Mouse (Mus musculus) MEL (cell line): ENCODE measurements around the gene Gramd4. TPM values are rescaled to one million over a fixed set of nuclear protein-coding genes. Genes with fewer than 3 reads are reported as not detected.
A peak's percentile ranks its signal among the peaks of the same experiment; 100 is the strongest.

Experiments
- DNase-seq: peaks from one replicate; pipeline ENCODE4 v3.0.0; 2011; ENCODE audit warnings: low read depth, low spot score
- H3K27ac ChIP-seq: 2 replicates; pipeline ENCODE4 v1.5.1; 2012; ENCODE audit warnings: low read depth, mild to moderate bottlenecking, control low read depth, low read length, moderate library complexity; ENCODE audit not compliant: control insufficient read depth
- H3K27me3 ChIP-seq, 2 experiments: fragments of 150-350 bp in 1 of 2; sonication (generic) in 1 of 2; 2 replicates each; pipeline ENCODE4 v1.6.1; 2012; ENCODE audit warnings: low read length in 2 of 2, mild to moderate bottlenecking in 2 of 2, improper control_type of control experiment in 1 of 2, moderate library complexity in 1 of 2; ENCODE audit not compliant: insufficient read depth in 2 of 2, control insufficient read depth in 1 of 2
- H3K36me3 ChIP-seq, 2 experiments: 2 replicates each; pipeline ENCODE4 v1.6.1; 2012 to 2014; ENCODE audit warnings: low read length in 2 of 2, improper control_type of control experiment in 1 of 2, inconsistent platforms in 1 of 2, mild to moderate bottlenecking in 1 of 2; ENCODE audit not compliant: insufficient read depth in 2 of 2, control insufficient read depth in 1 of 2
- H3K4me1 ChIP-seq, 2 experiments: fragments of 150-350 bp in 1 of 2; sonication (generic) in 1 of 2; 2 replicates each; pipeline ENCODE4 v1.6.1; 2012; ENCODE audit warnings: low read length in 2 of 2, improper control_type of control experiment in 1 of 2, mild to moderate bottlenecking in 1 of 2; ENCODE audit not compliant: insufficient read depth in 2 of 2, control insufficient read depth in 1 of 2
- H3K4me3 ChIP-seq, 2 experiments: fragments of 150-350 bp in 1 of 2; sonication (generic) in 1 of 2; 2 replicates each; pipeline ENCODE4 v1.5.1; 2012; ENCODE audit warnings: low read depth in 2 of 2, low read length in 2 of 2, mild to moderate bottlenecking in 2 of 2, moderate library complexity in 2 of 2, control low read depth in 1 of 2, improper control_type of control experiment in 1 of 2; ENCODE audit not compliant: control insufficient read depth in 1 of 2, insufficient read depth in 1 of 2
- H3K79me2 ChIP-seq: 2 replicates; pipeline ENCODE4 v1.6.1; 2012; ENCODE audit warnings: mild to moderate bottlenecking, low read length, moderate library complexity; ENCODE audit not compliant: control insufficient read depth, poor library complexity, insufficient read depth
- H3K9ac ChIP-seq: 2 replicates; pipeline ENCODE4 v1.6.1; 2012; ENCODE audit warnings: low read depth, mild to moderate bottlenecking, control low read depth, low read length, moderate library complexity; ENCODE audit not compliant: control insufficient read depth, poor library complexity, severe bottlenecking
- H3K9me3 ChIP-seq: fragments of 150-350 bp; sonication (generic); replicated peaks from 2 replicates; pipeline ENCODE4 v1.6.1; 2012; ENCODE audit warnings: mild to moderate bottlenecking, low read length, improper control_type of control experiment, moderate library complexity; ENCODE audit not compliant: insufficient read depth
- CHD1 ChIP-seq: IDR thresholded peaks from 2 replicates; pipeline ENCODE4 v1.6.1; 2012; ENCODE audit warnings: low read depth, mild to moderate bottlenecking, inconsistent platforms, low read length, improper control_type of control experiment
- EP300 ChIP-seq, 2 experiments: IDR thresholded peaks; 2 replicates each; pipeline ENCODE4 v1.6.1; 2011; ENCODE audit warnings: improper control_type of control experiment in 2 of 2, low read length in 2 of 2, low read depth in 1 of 2, mild to moderate bottlenecking in 1 of 2
- ETS1 ChIP-seq: IDR thresholded peaks from 2 replicates; pipeline ENCODE4 v1.6.1; 2012; ENCODE audit warnings: low read depth, mild to moderate bottlenecking, inconsistent platforms, low read length, improper control_type of control experiment, moderate library complexity
- GABPA ChIP-seq: IDR thresholded peaks from 2 replicates; pipeline ENCODE4 v1.6.1; 2012; ENCODE audit warnings: low read depth, mild to moderate bottlenecking, inconsistent platforms, low read length, improper control_type of control experiment, moderate library complexity
- MAFK ChIP-seq: IDR thresholded peaks from 2 replicates; pipeline ENCODE4 v1.6.1; 2011; ENCODE audit warnings: low read depth, mild to moderate bottlenecking, low read length, improper control_type of control experiment, borderline replicate concordance
- MAZ ChIP-seq: IDR thresholded peaks from 2 replicates; pipeline ENCODE4 v1.6.1; 2012; ENCODE audit warnings: low read depth, mild to moderate bottlenecking, inconsistent platforms, low read length, improper control_type of control experiment
- MXI1 ChIP-seq: IDR thresholded peaks from 2 replicates; pipeline ENCODE4 v1.6.1; 2011; ENCODE audit warnings: mild to moderate bottlenecking, low read depth, low read length, improper control_type of control experiment
- MYB ChIP-seq: IDR thresholded peaks from 2 replicates; pipeline ENCODE4 v1.6.1; 2011; ENCODE audit warnings: mild to moderate bottlenecking, low read depth, low read length, improper control_type of control experiment
- NELFE ChIP-seq: IDR thresholded peaks from 2 replicates; pipeline ENCODE4 v1.6.1; 2011; ENCODE audit warnings: low read depth, low read length, improper control_type of control experiment
- NRF1 ChIP-seq: IDR thresholded peaks from 2 replicates; pipeline ENCODE4 v1.6.1; 2014; ENCODE audit warnings: low read depth, mild to moderate bottlenecking, inconsistent platforms, low read length, improper control_type of control experiment, moderate library complexity; ENCODE audit not compliant: poor library complexity, insufficient read depth, severe bottlenecking
- POLR2AphosphoS2 ChIP-seq: IDR thresholded peaks from 2 replicates; pipeline ENCODE4 v1.6.1; 2011; ENCODE audit warnings: low read length, improper control_type of control experiment
- SIN3A ChIP-seq: IDR thresholded peaks from 2 replicates; pipeline ENCODE4 v1.6.1; 2012; ENCODE audit warnings: low read length, improper control_type of control experiment, inconsistent platforms
- TAL1 ChIP-seq: IDR thresholded peaks from 2 replicates; pipeline ENCODE4 v1.6.1; 2012; ENCODE audit warnings: mild to moderate bottlenecking, inconsistent platforms, low read length, moderate library complexity, mixed read lengths
- TCF12 ChIP-seq: IDR thresholded peaks from 2 replicates; pipeline ENCODE4 v1.6.1; 2014; ENCODE audit warnings: low read depth, mild to moderate bottlenecking, inconsistent platforms, low read length, improper control_type of control experiment, moderate library complexity
- USF2 ChIP-seq, 2 experiments: IDR thresholded peaks; 2 replicates each; pipeline ENCODE4 v1.6.1; 2011 to 2012; ENCODE audit warnings: improper control_type of control experiment in 2 of 2, low read length in 2 of 2, borderline replicate concordance in 1 of 2, inconsistent platforms in 1 of 2, low read depth in 1 of 2, mild to moderate bottlenecking in 1 of 2; ENCODE audit not compliant: insufficient read depth in 1 of 2
- ZKSCAN1 ChIP-seq: IDR thresholded peaks from 2 replicates; pipeline ENCODE4 v1.6.1; 2012; ENCODE audit warnings: low read depth, mild to moderate bottlenecking, inconsistent platforms, low read length, improper control_type of control experiment, moderate library complexity
- ZNF384 ChIP-seq: IDR thresholded peaks from 2 replicates; pipeline ENCODE4 v1.6.1; 2012; ENCODE audit warnings: low read depth, mild to moderate bottlenecking, inconsistent platforms, low read length, improper control_type of control experiment
- polyA plus RNA-seq, 2 experiments: library from polyadenylated mRNA; stranded (reverse) in 1 of 2; unstranded in 1 of 2; fragments of >175 nt in 1 of 2; fragments of >200 nt in 1 of 2; gene quantifications; 2 replicates each; pipeline versions ENCODE4 v1.2.1 to v1.2.4; 2012; ENCODE audit warnings: low replicate concordance in 2 of 2, low read depth in 1 of 2; ENCODE audit not compliant: insufficient read length in 2 of 2, insufficient read depth in 1 of 2, missing spikeins in 1 of 2
- total RNA-seq: library from RNA; depleted of rRNA; stranded (reverse); fragments of 300-350 nt; gene quantifications from 2 replicates; pipeline ENCODE4 v1.2.3, GENCODE M21; 2012

Gramd4 gene
- total and polyA plus RNA-seq, 3 experiments, result 35.2 to 43.1 (median 38.0) TPM

- TF ChIP-seq MXI1 (no peak), MYB (no peak), USF2 (IDR thresholded peaks at IDR 0.05; ENCODE audit: borderline replicate concordance in 1 of 2, insufficient read depth in 1 of 2, low read depth in 1 of 2, low read length in 2 of 2) (no peak), TAL1 (no peak)
These were observed 47.2 kb downstream of the Gramd4 start (continued) for GRCm38 (mm10) chr15:86104401-86105344.

- no peak overlapping the region for H3K9ac ChIP-seq
- H3K4me1 ChIP-seq, result peaks cover 16 to 32% of the 10 kb centered on the region in 2 experiments
- H3K4me3 ChIP-seq, result no peak overlapping the region
- H3K9me3 ChIP-seq, result no peaks in the 10 kb centered on the region
- H3K27me3 ChIP-seq, result no peaks in the 10 kb centered on the region
- no peaks in the 10 kb centered on the region; the same call in 1 of the 2 replicates for H3K79me2 ChIP-seq
- peak overlapping the region; percentile 91 for H3K27ac ChIP-seq
- peaks cover 0 to 23% of the 10 kb centered on the region in 2 experiments for H3K36me3 ChIP-seq
- DNase-seq, result peak; percentile 82
- TF ChIP-seq ZKSCAN1, result no peak
- TF ChIP-seq MAFK, result no peak
- TF ChIP-seq NELFE, result no peak
- peak in 1 of 2 experiments; percentile 45; a peak in 3 of 4 replicates for TF ChIP-seq EP300 (IDR thresholded peaks at IDR 0.05; ENCODE audit: low read depth in 1 of 2, low read length in 2 of 2)
- TF ChIP-seq ZNF384, result no peak
- TF ChIP-seq ETS1, result no peak
- no peak for TF ChIP-seq POLR2AphosphoS2
- TF ChIP-seq MXI1, result peak; percentile 9; the same call in 1 of the 2 replicates
- TF ChIP-seq SIN3A, result 0 out of 2 replicates have a peak, but pooled peaks have one; percentile 16
- peak; percentile 67 for TF ChIP-seq TAL1
- TF ChIP-seq NRF1, result no peak
- TF ChIP-seq MAZ, result no peak
- TF ChIP-seq MYB, result no peak
These were observed 47.8 kb downstream of the Gramd4 start for GRCm38 (mm10) chr15:86105345-86105697.

DNA sequence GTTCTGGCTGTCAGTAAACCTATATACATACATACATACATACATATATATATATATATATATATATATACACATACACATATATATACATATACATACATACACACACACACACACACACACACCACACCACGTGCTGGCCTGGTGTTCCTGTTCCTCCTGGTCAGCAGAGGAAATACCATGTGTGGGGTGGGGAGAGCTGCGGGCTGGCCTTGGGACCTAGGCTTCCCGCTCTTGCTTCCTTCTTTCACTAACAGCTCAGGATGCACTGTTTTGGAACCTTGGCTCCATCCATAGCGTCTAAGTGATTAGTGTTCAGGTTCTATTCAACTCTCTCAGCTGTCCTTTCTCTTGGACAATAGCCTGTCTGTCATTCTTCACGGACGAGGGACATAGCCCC, 48.3 kb downstream of the Gramd4 start:
- Histone ChIP-seq H3K9me3 (no peaks in the 10 kb centered on the region), H3K79me2 (no peaks in the 10 kb centered on the region; the same call in 1 of the 2 replicates), H3K27me3 (no peaks in the 10 kb centered on the region), H3K4me3 (no peak overlapping the region), H3K4me1 (peaks cover 16 to 32% of the 10 kb centered on the region in 2 experiments), H3K36me3 (peaks cover 0 to 23% of the 10 kb centered on the region in 2 experiments), H3K27ac (peak overlapping the region; percentile 91), H3K9ac (no peak overlapping the region)
- DNase-seq, result no peak
- TF ChIP-seq GABPA (no peak), TCF12 (no peak), CHD1 (no peak), MXI1 (no peak)
